Mouse (Mus musculus) induced T-regulatory cell, adult 2 months (primary cell): ENCODE data around the gene St6galnac3.
"Not testable (repeated sequence)": the region's sequence is repeated elsewhere in the genome, so short reads cannot be mapped to it uniquely, and the experiment has no call there.

ENCODE experiments used
- DNase-seq: peaks from one replicate; pipeline ENCODE4 v3.0.0-alpha.2; 2012; ENCODE audit warnings: low read depth

St6galnac3 gene

GRCm38 (mm10) chr3:153407698-153408097 is 317.3 kb downstream of the St6galnac3 start:
- DNase-seq, result no peak

DNA sequence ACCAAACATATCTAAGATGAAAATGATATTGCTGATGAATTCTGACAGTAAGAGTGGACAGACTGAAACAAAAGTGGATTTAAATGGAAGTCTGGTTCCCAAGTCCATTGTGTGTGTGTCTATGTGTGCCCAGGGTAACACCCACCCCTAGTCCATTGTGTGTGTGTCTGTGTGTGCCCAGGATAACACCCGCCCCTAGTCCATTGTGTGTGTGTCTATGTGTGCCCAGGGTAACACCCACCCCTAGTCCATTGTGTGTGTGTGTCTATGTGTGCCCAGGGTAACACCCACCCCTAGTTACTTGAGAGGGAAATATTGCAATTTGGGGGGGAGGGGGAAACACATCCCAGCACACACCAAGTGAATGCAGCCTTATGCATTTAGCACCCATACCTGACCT is 318.1 kb downstream of the St6galnac3 start:
- DNase-seq, result no peak

- no peak for DNase-seq
Measured at GRCm38 (mm10) chr3:153406220-153406619, 318.8 kb downstream of the St6galnac3 start.

DNA sequence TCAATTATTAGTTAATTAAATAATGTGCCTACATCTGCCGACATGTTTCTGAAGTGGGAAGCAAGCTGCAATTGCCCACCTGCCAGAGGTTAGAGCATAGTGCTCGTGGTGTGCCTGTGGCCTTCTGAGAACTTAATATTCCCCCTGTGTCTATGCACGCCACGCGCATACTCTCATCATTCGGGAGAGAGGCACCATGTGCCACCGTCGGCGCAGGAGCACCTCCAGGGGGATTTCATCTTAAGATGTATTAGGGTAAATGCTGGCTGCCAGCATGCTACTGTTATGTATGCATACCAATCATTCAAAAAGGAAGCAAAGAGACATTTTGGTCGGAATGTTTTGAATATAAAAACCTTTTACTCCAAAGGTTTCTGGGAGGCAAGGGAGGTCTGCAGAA is 319.3 kb downstream of the St6galnac3 start:
- no peak for DNase-seq

DNA sequence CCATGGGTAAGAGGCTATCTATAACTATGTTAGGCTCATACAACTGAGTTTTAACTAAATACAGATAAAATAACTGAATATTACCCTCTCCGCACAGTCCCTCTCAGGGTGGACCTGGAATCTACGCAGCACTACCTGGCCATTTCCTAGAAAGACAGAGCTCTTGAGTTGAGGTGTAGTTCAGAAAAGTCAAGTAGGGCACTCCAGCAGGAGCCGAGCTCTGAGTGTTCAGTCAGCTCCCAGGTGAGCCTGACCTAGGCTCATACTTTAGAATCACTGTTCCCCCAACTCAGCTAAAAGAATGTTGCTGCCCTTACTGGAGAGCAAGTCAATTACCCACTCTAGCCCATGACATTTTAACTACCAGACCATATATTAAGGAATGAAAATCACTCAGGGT is 324.7 kb downstream of the St6galnac3 start:
- DNase-seq, result no peak

GRCm38 (mm10) chr3:153399574-153399973 is 325.4 kb downstream of the St6galnac3 start:
- DNase-seq, result no peak

DNA sequence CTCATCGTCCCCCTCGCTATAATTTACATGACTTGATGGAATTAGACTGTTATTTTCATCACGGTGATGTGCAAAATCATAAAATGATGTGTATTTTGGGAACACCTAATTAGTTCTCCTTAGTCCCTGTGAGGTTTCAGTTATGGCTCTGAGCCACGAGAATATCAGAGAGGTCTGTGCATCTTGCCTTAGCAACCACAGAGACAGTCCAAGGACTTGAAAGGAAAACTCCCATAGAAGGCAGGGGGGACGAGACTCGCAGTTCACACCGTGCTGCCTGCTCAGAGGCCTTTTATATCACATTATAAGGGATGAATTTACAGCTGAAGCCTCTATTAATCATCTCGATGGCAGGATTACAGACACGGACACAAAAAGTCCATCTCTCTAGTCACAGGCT is 327.2 kb downstream of the St6galnac3 start:
- no peak for DNase-seq

DNA sequence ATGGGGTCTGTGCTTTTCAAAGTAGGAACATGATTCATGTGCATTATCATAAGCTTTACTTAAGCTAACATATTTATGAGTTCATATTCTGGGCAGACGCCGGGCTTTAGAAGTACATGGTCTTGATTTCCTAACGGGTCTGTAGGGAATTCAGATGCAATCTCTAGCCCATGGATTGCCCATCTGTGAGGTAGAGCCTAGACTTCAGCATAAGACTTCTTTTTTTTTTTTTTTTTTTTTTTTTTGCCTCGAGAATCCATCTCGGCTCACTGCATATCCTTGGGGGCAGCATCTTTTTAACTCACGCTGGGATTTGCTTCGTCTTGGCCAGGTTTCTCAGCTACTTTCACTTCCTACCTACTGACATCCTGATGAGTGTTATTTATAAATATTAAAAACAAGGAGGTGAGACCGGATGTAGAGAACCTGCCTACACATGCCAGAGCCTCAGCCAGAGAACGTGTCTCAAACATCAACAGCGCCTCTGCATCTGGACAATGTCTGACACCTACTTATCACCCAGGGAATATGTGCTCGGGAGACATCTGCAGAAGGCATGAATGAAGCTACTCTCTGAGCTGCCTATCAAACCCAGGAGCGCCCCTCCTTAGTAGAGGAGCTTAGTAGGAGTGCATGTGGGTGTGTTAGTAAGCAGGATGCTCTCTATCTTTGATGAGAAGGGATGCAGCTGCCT is 328.5 kb downstream of the St6galnac3 start:
- no peak for DNase-seq

- no peak for DNase-seq
Measured at GRCm38 (mm10) chr3:153395351-153395750, 329.6 kb downstream of the St6galnac3 start.

- DNase-seq, result no peak
Measured at GRCm38 (mm10) chr3:153394751-153395150, 330.2 kb downstream of the St6galnac3 start.

DNA sequence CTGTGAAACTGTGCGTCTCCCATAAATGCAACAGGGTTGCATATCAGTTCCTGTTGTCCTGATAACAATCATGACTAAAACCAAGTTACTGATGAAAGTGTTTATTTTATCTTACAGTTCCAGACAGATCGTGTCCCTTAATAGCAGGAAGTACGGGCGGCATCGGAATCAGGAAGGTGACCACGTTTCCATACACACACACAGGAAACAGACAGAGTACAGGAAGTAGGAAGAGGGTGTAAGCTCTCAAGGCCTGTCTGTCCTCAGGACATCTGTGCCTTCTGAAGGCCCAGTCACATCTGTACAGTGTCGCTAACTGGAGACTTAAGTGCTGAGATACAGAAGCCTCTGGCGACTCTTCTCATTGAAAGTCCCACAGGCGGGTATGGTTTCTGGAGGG is 330.8 kb downstream of the St6galnac3 start:
- no peak for DNase-seq

GRCm38 (mm10) chr3:153391451-153391850 is 333.5 kb downstream of the St6galnac3 start:
- not testable (repeated sequence) for DNase-seq

DNA sequence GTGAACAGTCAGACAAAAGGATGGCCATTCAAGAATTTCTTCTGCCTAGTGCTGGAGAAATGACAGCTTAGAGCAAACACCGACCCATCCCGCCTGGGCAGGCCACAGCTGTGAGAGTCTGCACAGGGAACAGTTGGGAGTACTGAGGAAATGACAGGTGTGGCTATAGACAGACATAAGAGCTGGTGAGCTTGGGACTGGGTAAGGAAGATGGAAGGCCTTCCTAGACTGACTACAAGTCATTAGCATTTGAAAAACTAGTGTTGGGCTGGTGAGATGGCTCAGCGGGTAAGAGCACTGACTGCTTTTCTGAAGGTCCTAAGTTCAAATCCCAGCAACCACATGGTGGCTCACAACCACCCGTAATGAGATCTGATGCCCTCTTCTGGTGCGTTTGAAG is 340.3 kb downstream of the St6galnac3 start:
- DNase-seq, result not testable (repeated sequence)

DNA sequence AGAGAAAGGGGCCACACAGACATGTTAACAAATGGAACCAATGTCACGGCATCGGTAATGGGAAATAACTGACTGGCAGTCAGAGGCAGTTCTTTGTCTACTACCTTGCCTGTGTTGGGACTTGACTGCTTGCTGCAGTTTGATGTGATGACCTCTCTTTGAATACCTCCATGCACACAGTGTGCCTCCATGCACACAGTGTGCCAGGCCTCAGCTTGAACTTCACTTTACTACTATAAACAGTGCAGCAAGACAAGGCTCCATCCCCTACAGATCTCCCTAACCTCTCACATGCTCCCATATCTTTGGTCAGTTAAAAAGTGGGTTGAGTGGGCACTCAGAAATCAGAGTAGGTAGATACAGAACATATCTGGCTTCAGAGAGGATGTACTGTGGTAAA is 341.3 kb downstream of the St6galnac3 start:
- DNase-seq, result no peak

- no peak for DNase-seq
Measured at GRCm38 (mm10) chr3:153365057-153365755, 359.8 kb downstream of the St6galnac3 start.

- DNase-seq, result no peak
Measured at GRCm38 (mm10) chr3:153364366-153364765, 360.6 kb downstream of the St6galnac3 start.

DNA sequence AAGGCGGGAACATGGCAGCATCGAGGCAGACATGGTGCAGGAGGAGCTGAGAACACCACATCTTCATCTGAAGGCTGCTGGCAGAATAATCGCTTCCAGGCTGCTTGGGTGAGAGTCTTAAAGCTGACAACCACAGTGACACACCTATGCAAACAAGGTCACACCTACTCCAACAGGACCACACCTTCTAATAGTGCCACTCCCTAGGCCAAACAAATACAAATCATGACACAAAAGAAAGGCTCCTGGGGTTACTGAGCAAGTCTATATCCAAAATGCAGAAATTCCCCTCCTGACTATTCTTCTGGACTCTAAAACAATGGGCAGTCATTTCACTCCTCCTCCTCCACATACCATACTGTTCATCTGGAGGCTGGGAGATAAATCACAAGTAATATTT is 365.0 kb downstream of the St6galnac3 start:
- DNase-seq, result no peak

GRCm38 (mm10) chr3:153356071-153356470 is 368.9 kb downstream of the St6galnac3 start:
- DNase-seq, result no peak

DNA sequence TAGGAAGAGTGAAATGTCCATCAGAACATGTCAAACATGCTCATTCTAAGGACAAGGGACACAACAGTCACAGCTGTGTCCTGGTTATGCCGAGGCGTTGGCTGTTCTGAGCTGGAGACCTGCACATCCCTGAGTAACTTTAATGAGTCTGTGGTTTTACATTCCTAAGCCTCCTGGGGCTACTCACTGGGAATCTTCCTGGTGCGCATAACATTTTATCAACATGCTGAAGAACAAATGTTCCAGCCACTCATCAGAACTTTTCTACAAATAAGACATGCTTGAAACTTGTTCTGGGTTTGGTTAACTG is 370.0 kb downstream of the St6galnac3 start:
- no peak for DNase-seq

GRCm38 (mm10) chr3:153354186-153354987 is 370.6 kb downstream of the St6galnac3 start:
- DNase-seq, result no peak

- DNase-seq, result no peak
Measured at GRCm38 (mm10) chr3:153353313-153354103, 371.5 kb downstream of the St6galnac3 start.

- no peak for DNase-seq
Measured at GRCm38 (mm10) chr3:153349981-153350380, 375.0 kb downstream of the St6galnac3 start.
